Mouse (Mus musculus): ENCODE results near the gene Rps23.

DNA sequence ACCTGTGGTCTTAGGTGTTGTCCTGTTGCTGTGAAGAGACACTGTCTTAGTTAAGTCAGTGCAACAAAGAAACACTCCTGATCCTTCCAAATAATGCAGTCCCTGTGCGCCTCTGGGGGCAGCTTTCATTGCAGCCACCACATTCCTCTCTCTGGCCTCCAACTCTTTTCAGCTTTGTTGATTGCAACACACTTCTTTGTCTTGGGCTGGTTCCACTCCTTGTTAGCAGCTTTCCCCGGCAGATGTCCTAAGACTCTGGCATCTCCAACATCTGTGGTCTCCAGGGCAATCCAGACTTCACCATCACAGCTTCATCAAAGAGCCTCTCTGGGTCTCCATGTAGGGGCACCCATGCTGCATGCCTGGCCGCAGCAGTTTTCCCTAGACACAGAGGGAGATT lies 10.5 kb downstream of the Rps23 start:
- TF ChIP-seq CTCF (IDR thresholded peaks at IDR 0.05; ENCODE audit: extremely low read depth, insufficient read depth, insufficient read length, insufficient replicate concordance), result no peak
- TF ChIP-seq POLR2A (IDR thresholded peaks at IDR 0.05; ENCODE audit: low read depth, low read length), result no peak
